33 mouse cellular contexts compared by ENCODE assay signal in genomic region chr17:8455196-8455595, GRCm38 (mm10). TPM values are rescaled to one million over a fixed set of nuclear protein-coding genes. Genes with fewer than 3 reads are reported as not detected.
A peak's percentile ranks its signal among the peaks of the same experiment; 100 is the strongest.
DNase-seq lines count a peak whose midpoint lies in the region; ATAC-seq and TF ChIP-seq lines count a peak whose summit lies in the region.
"Had no signal": no experiment of that assay in that cellular context is flagged by ENCODE, and none has a peak within 500 bp of the region (broad histone marks: within the 10 kb centered on the region; RNA-seq: fewer than 3 reads in every experiment).

No protein-coding gene starts in this region.

- H3K27me3 ChIP-seq in hindbrain, embryonic 10.5 days (ENCODE audit: insufficient read depth, poor library complexity, severe bottlenecking): 0 out of 2 replicates have a peak, but pooled peaks cover 1% of the 10 kb centered on the region
- no peaks in the 10 kb centered on the region for H3K27me3 ChIP-seq in hindbrain, embryonic 16.5 days (replicated peaks; ENCODE audit: control insufficient read depth, insufficient read depth, low read length)
- H3K27me3 ChIP-seq in kidney, postnatal 0 days (ENCODE audit: insufficient read depth, low read length): no peaks in the 10 kb centered on the region
- no peaks in the 10 kb centered on the region for H3K27me3 ChIP-seq in kidney, adult 2 months (replicated peaks; ENCODE audit: control insufficient read depth, insufficient read depth, low read length)
- H3K27me3 ChIP-seq in forebrain, embryonic 10.5 days (ENCODE audit: poor library complexity, severe bottlenecking): peaks cover 4% of the 10 kb centered on the region; the same call in 1 of the 2 replicates
- H3K27me3 ChIP-seq: embryonic facial prominence, embryonic 12.5 days; stomach, embryonic 15.5 days had no signal

- ATAC-seq in hindbrain, embryonic 16.5 days: no peak
- ATAC-seq in kidney, postnatal 0 days (replicated peaks; ENCODE audit: low FRiP score, low read depth): peak; percentile 59; the same call in 1 of the 2 replicates
- ATAC-seq in common myeloid progenitor, adult 5-6 weeks (replicated peaks; ENCODE audit: low read depth, poor library complexity, severe bottlenecking): peak; percentile 56; the same call in 1 of the 2 replicates
- ATAC-seq: activated CD4-positive, CD25-positive, alpha-beta regulatory T cell, adult 4 months; midbrain, embryonic 16.5 days had no signal

- no peak overlapping the region for H3K9ac ChIP-seq in hindbrain, embryonic 16.5 days (ENCODE audit: low read depth, low read length)
- no peak overlapping the region for H3K9ac ChIP-seq in kidney, postnatal 0 days (ENCODE audit: low read depth, low read length)
- H3K9ac ChIP-seq: embryonic facial prominence, embryonic 12.5 days; forebrain, embryonic 12.5 days; heart, embryonic 12.5 days; liver, embryonic 13.5 days; neural tube, embryonic 13.5 days; stomach, embryonic 15.5 days had no signal

- no peak for TF ChIP-seq POLR2A in kidney, adult 2 months (IDR thresholded peaks at IDR 0.05; ENCODE audit: low read depth, low read length)

- peak overlapping the region; percentile 62 for H3K27ac ChIP-seq in hindbrain, embryonic 10.5 days
- H3K27ac ChIP-seq in hindbrain, embryonic 16.5 days (ENCODE audit: low read depth, low read length): no peak overlapping the region
- H3K27ac ChIP-seq in kidney, postnatal 0 days: no peak overlapping the region
- no peak overlapping the region for H3K27ac ChIP-seq in kidney, adult 2 months (ENCODE audit: insufficient read depth, low read depth, low read length)
- H3K27ac ChIP-seq in forebrain, embryonic 10.5 days: no peak overlapping the region
- H3K27ac ChIP-seq: embryonic facial prominence, embryonic 12.5 days; forebrain, embryonic 12.5 days; gastrocnemius, adult 2 months; liver, embryonic 13.5 days; neural tube, embryonic 13.5 days; stomach, embryonic 15.5 days had no signal

- no peak overlapping the region for H3K4me3 ChIP-seq in hindbrain, embryonic 10.5 days
- no peak overlapping the region for H3K4me3 ChIP-seq in hindbrain, embryonic 16.5 days (ENCODE audit: low read length)
- no peak overlapping the region for H3K4me3 ChIP-seq in kidney, postnatal 0 days (replicated peaks; ENCODE audit: low read depth, low read length)
- no peak overlapping the region for H3K4me3 ChIP-seq in kidney, adult 2 months (ENCODE audit: insufficient read depth, low read depth, low read length)
- no peak overlapping the region for H3K4me3 ChIP-seq in forebrain, embryonic 10.5 days
- H3K4me3 ChIP-seq: embryonic facial prominence, embryonic 12.5 days; forebrain, embryonic 12.5 days; gastrocnemius, adult 2 months; heart, embryonic 12.5 days; liver, embryonic 13.5 days; myocyte; neural tube, embryonic 13.5 days; stomach, embryonic 15.5 days had no signal

- no peaks in the 10 kb centered on the region for H3K9me3 ChIP-seq in hindbrain, embryonic 10.5 days
- H3K9me3 ChIP-seq in hindbrain, embryonic 16.5 days (ENCODE audit: control insufficient read depth, low read length): no peaks in the 10 kb centered on the region
- H3K9me3 ChIP-seq in kidney, postnatal 0 days (replicated peaks; ENCODE audit: low read length): no peaks in the 10 kb centered on the region
- no peaks in the 10 kb centered on the region for H3K9me3 ChIP-seq in forebrain, embryonic 10.5 days
- H3K9me3 ChIP-seq: embryonic facial prominence, embryonic 12.5 days; forebrain, embryonic 12.5 days; heart, embryonic 12.5 days; liver, embryonic 13.5 days; neural tube, embryonic 13.5 days; stomach, embryonic 15.5 days had no signal

- peaks cover 19% of the 10 kb centered on the region for H3K4me1 ChIP-seq in hindbrain, embryonic 10.5 days (replicated peaks)
- no peaks in the 10 kb centered on the region for H3K4me1 ChIP-seq in hindbrain, embryonic 16.5 days (ENCODE audit: control insufficient read depth, insufficient read depth, low read depth, low read length)
- no peaks in the 10 kb centered on the region for H3K4me1 ChIP-seq in kidney, postnatal 0 days (replicated peaks; ENCODE audit: insufficient read depth, low read length)
- H3K4me1 ChIP-seq in kidney, adult 2 months (ENCODE audit: control insufficient read depth, insufficient read depth, low read length): no peaks in the 10 kb centered on the region
- 0 out of 2 replicates have a peak, but pooled peaks cover 4% of the 10 kb centered on the region for H3K4me1 ChIP-seq in forebrain, embryonic 10.5 days
- H3K4me1 ChIP-seq: liver, embryonic 13.5 days; stomach, embryonic 15.5 days had no signal

- no peak for TF ChIP-seq CTCF in kidney, postnatal 0 days (IDR thresholded peaks at IDR 0.05; ENCODE audit: low read depth)
- TF ChIP-seq CTCF in kidney, adult 2 months (conservative IDR thresholded peaks at IDR 0.05; ENCODE audit: insufficient read depth, insufficient read length, low read depth, low read length): no peak

- no peak for DNase-seq in hindbrain, embryonic 10.5 days (ENCODE audit: low spot score)
- peak; percentile 52 for DNase-seq in kidney, postnatal 0 days (ENCODE audit: low spot score)
- no peak for DNase-seq in kidney, adult 2 months
- DNase-seq in 416B (ENCODE audit: low read depth): peak; percentile 31
- DNase-seq in forebrain, embryonic 10.5 days (ENCODE audit: extremely low spot score, low spot score): no peak
- no peak for DNase-seq in frontal cortex, postnatal 10 days (ENCODE audit: low spot score in 2 of 2)
- DNase-seq: adrenal gland, adult 8-10 months; B cell, adult 2 months; cerebellum, adult 11-12 months; cerebellum, postnatal 10 days; gastrocnemius, adult 2 months; heart, postnatal 14 days; kidney, adult 8-10 months; layer of hippocampus, adult 9-11 months; liver, embryonic 13.5 days; lung, adult 2 months; lung, postnatal 14 days; right cerebral cortex, adult 18-20 months had no signal

- WGBS in hindbrain, embryonic 10.5 days: 61% methylated on average over 6 of the region's 6 CpGs
- WGBS in hindbrain, embryonic 16.5 days: 70% methylated on average over 6 of the region's 6 CpGs
- 24% methylated on average over 6 of the region's 6 CpGs for WGBS in kidney, postnatal 0 days
- 22% methylated on average over 6 of the region's 6 CpGs for WGBS in kidney, adult 2 months
- 68% methylated on average over 6 of the region's 6 CpGs for WGBS in forebrain, embryonic 10.5 days

- no peak overlapping the region for H3K4me2 ChIP-seq in hindbrain, embryonic 16.5 days (ENCODE audit: low read length)
- H3K4me2 ChIP-seq in kidney, postnatal 0 days (ENCODE audit: low read length): no peak overlapping the region
- H3K4me2 ChIP-seq: embryonic facial prominence, embryonic 12.5 days; forebrain, embryonic 12.5 days; heart, embryonic 12.5 days; liver, embryonic 13.5 days; neural tube, embryonic 13.5 days; stomach, embryonic 15.5 days had no signal

- H3K36me3 ChIP-seq in hindbrain, embryonic 10.5 days: no peaks in the 10 kb centered on the region
- H3K36me3 ChIP-seq in hindbrain, embryonic 16.5 days (ENCODE audit: control insufficient read depth, insufficient read depth, low read length): no peaks in the 10 kb centered on the region
- H3K36me3 ChIP-seq in kidney, postnatal 0 days (ENCODE audit: insufficient read depth, low read length): no peaks in the 10 kb centered on the region
- H3K36me3 ChIP-seq in kidney, adult 2 months (ENCODE audit: control insufficient read depth, insufficient read depth, low read length): no peaks in the 10 kb centered on the region
- no peaks in the 10 kb centered on the region for H3K36me3 ChIP-seq in forebrain, embryonic 10.5 days (replicated peaks)
- H3K36me3 ChIP-seq: embryonic facial prominence, embryonic 12.5 days; forebrain, embryonic 12.5 days; heart, embryonic 12.5 days; liver, embryonic 13.5 days; neural tube, embryonic 13.5 days; stomach, embryonic 15.5 days had no signal

RNA-seq across cellular contexts. Expression of gene T, which starts 21.0 kb away (rescaled TPM):
- 0.54 and 1.2 TPM in 2 replicates for polyA plus RNA-seq in hindbrain, embryonic 10.5 days (2016; fragmentation: Nextera tagmentation; extraction: Ambion mirVana)
- polyA plus RNA-seq in hindbrain, embryonic 16.5 days (2015; fragmentation: Nextera tagmentation; extraction: Ambion mirVana): 0.25 and 0.35 TPM in 2 replicates
- 0.17 TPM in 2 replicates for polyA plus RNA-seq in kidney, postnatal 0 days (2015; fragmentation: Nextera tagmentation; extraction: Ambion mirVana)
- polyA plus RNA-seq in kidney, adult 2 months (2012; rRNA removed): not detected in 2 replicates
- not detected in 2 replicates for total RNA-seq in common myeloid progenitor, adult 5-6 weeks (2017)
- 0.43 and 0.52 TPM in 2 replicates for polyA plus RNA-seq in forebrain, embryonic 10.5 days (2016; fragmentation: Nextera tagmentation; extraction: Ambion mirVana)
- total RNA-seq: adrenal gland, adult 8-10 months; gastrocnemius, adult 2 months; heart, postnatal 14 days; left cerebral cortex, adult 18-20 months; left cerebral cortex, postnatal 36 days; megakaryocyte-erythroid progenitor cell, adult 5-6 weeks; MEL had no signal
- polyA plus RNA-seq: activated CD4-positive, CD25-positive, alpha-beta regulatory T cell, adult 4 months; large intestine, adult 2 months; liver, embryonic 13.5 days had no signal

Comparison
In these comparisons a context has a peak if more than half of its experiments do, and no peak if none do; other contexts are left out.
1. DNase-seq: peak in kidney, postnatal 0 days (single experiment) and 416B (single experiment); none in hindbrain, embryonic 10.5 days (single experiment), kidney, adult 2 months (single experiment), forebrain, embryonic 10.5 days (single experiment) and frontal cortex, postnatal 10 days (0 of 2).